In genomic region chr11:105021071-105021470, GRCm38 (mm10) we compare ENCODE assay signal across 10 mouse cellular contexts. TPM values are rescaled to one million over a fixed set of nuclear protein-coding genes. Genes with fewer than 3 reads are reported as not detected.
A peak's percentile ranks its signal among the peaks of the same experiment; 100 is the strongest.
DNase-seq lines count a peak whose midpoint lies in the region; ATAC-seq and TF ChIP-seq lines count a peak whose summit lies in the region.
"Had no signal": no experiment of that assay in that cellular context is flagged by ENCODE, and none has a peak within 500 bp of the region (broad histone marks: within the 10 kb centered on the region; RNA-seq: fewer than 3 reads in every experiment).

No protein-coding gene starts in this region.

- DNase-seq in heart, postnatal 0 days (ENCODE audit: low spot score) = no peak
- no peak for DNase-seq in heart, postnatal 25 days (ENCODE audit: low spot score)
- DNase-seq in 416B (ENCODE audit: low read depth) (peak; percentile 86), MN1 (ENCODE audit: low spot score) (peak; percentile 39)
- DNase-seq in kidney, postnatal 14 days = peak; percentile 4
- DNase-seq in forebrain, embryonic 10.5 days (ENCODE audit: extremely low spot score, low spot score) = no peak
- no peak for DNase-seq in ovary, postnatal 36 days (ENCODE audit: low spot score)

- H3K4me2 ChIP-seq in heart, postnatal 0 days (ENCODE audit: low read depth, low read length) = no peak overlapping the region

- no peaks in the 10 kb centered on the region for H3K36me3 ChIP-seq in heart, postnatal 0 days (replicated peaks; ENCODE audit: control insufficient read depth, insufficient read depth, low read length)
- H3K36me3 ChIP-seq in forebrain, embryonic 10.5 days (replicated peaks) = no peaks in the 10 kb centered on the region

- H3K9ac ChIP-seq in heart, postnatal 0 days (replicated peaks; ENCODE audit: low read depth, low read length) = no peak overlapping the region

- H3K4me3 ChIP-seq in heart, postnatal 0 days (ENCODE audit: low read depth, low read length) = no peak overlapping the region
- H3K4me3 ChIP-seq in forebrain, embryonic 10.5 days = no peak overlapping the region

- H3K27me3 ChIP-seq in heart, postnatal 0 days (ENCODE audit: control insufficient read depth, insufficient read depth, low read length) = no peaks in the 10 kb centered on the region
- no peaks in the 10 kb centered on the region for H3K27me3 ChIP-seq in forebrain, embryonic 10.5 days (ENCODE audit: poor library complexity, severe bottlenecking)

- H3K9me3 ChIP-seq in heart, postnatal 0 days (replicated peaks; ENCODE audit: control insufficient read depth, low read length) = no peaks in the 10 kb centered on the region
- H3K9me3 ChIP-seq in forebrain, embryonic 10.5 days = no peaks in the 10 kb centered on the region

- 59% methylated on average over 7 of the region's 7 CpGs for WGBS in heart, postnatal 0 days
- WGBS in forebrain, embryonic 10.5 days = 81% methylated on average over 7 of the region's 7 CpGs

- no peak overlapping the region for H3K27ac ChIP-seq in heart, postnatal 0 days (ENCODE audit: low read depth)
- no peak overlapping the region for H3K27ac ChIP-seq in forebrain, embryonic 10.5 days

- TF ChIP-seq EP300 in heart, postnatal 0 days (IDR thresholded peaks at IDR 0.05; ENCODE audit: low read depth) = no peak

- H3K4me1 ChIP-seq in heart, postnatal 0 days (ENCODE audit: control insufficient read depth, insufficient read depth) = no peaks in the 10 kb centered on the region
- no peaks in the 10 kb centered on the region for H3K4me1 ChIP-seq in forebrain, embryonic 10.5 days

- no peak for ATAC-seq in heart, postnatal 0 days (ENCODE audit: insufficient read depth, low read depth)
- ATAC-seq in activated CD4-positive, CD25-positive, alpha-beta regulatory T cell, adult 4 months = no peak

- TF ChIP-seq CTCF in heart, postnatal 0 days (IDR thresholded peaks at IDR 0.05; ENCODE audit: low read depth) = peak; percentile 28; the same call in 1 of the 2 replicates

- intact Hi-C loops in heart, postnatal 25 days (cut with DNase I) = no loop called here

RNA-seq across cellular contexts. Expression of gene Efcab3, which starts 42.3 kb away (rescaled TPM):
- not detected in 2 replicates for total RNA-seq in heart, postnatal 0 days (2014; rRNA removed; ENCODE audit: low replicate concordance)
- polyA plus RNA-seq in heart, postnatal 0 days (2015; fragmentation: Nextera tagmentation; extraction: Ambion mirVana) = not detected in 2 replicates
- not detected for total RNA-seq in heart, postnatal 25 days (2021)
- polyA plus RNA-seq in forebrain, embryonic 10.5 days (2016; fragmentation: Nextera tagmentation; extraction: Ambion mirVana) = not detected in 2 replicates
- polyA plus RNA-seq in activated CD4-positive, CD25-positive, alpha-beta regulatory T cell, adult 4 months (2017; shearing (Covaris generic)) = not detected
- total RNA-seq: hematopoietic stem cell, adult 5-6 weeks had no signal
- polyA plus RNA-seq: urinary bladder, adult 2 months had no signal

Comparison
In these comparisons a context has a peak if more than half of its experiments do, and no peak if none do; other contexts are left out.
1. DNase-seq: peak in 416B (single experiment), MN1 (single experiment) and kidney, postnatal 14 days (single experiment); none in heart, postnatal 0 days (single experiment), heart, postnatal 25 days (single experiment), forebrain, embryonic 10.5 days (single experiment) and ovary, postnatal 36 days (single experiment).